Mouse (Mus musculus) neutrophil, adult 5-6 weeks (primary cell): ENCODE results near the gene Psma3. TPM values are rescaled to one million over a fixed set of nuclear protein-coding genes. Genes with fewer than 3 reads are reported as not detected.
"Not testable (repeated sequence)": the region's sequence is repeated elsewhere in the genome, so short reads cannot be mapped to it uniquely, and the experiment has no call there.

Experiments
- ATAC-seq: fragments of 151-379, 151-347 bp; 2 replicates; pipeline ENCODE4 v1.8.0; 2017; ENCODE audit warnings: mild to moderate bottlenecking, moderate TSS enrichment; ENCODE audit not compliant: insufficient number of reproducible peaks, poor library complexity, low FRiP score, severe bottlenecking; ENCODE audit errors: extremely low read depth
- total RNA-seq: library from RNA; stranded (forward); fragments of 200-1000 nt; gene quantifications from 2 replicates; pipeline ENCODE4 v1.2.3, GENCODE M21; 2017

Gene Psma3
- total RNA-seq, 1 experiment from 2014 or later, result 173 TPM

DNA sequence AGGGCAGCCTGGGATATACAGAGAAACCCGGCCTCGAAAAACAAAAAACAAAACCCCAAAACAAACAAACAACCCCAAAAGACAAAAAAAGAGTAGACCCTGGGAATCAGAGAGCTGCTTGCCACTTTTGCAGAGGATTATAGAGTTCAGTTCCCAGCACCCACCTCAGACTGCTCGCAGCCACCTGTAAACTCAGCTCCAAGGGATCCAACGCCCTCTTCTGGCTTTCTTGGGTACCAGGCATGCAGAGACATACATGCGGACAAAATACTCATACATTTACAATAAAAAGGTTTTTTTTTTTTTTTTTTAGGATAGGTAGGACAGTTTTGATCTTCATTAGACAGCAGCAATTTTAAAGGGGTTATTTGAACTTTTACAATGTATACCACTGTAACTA, 22.8 kb downstream of the Psma3 start:
- ATAC-seq, result no peak

DNA sequence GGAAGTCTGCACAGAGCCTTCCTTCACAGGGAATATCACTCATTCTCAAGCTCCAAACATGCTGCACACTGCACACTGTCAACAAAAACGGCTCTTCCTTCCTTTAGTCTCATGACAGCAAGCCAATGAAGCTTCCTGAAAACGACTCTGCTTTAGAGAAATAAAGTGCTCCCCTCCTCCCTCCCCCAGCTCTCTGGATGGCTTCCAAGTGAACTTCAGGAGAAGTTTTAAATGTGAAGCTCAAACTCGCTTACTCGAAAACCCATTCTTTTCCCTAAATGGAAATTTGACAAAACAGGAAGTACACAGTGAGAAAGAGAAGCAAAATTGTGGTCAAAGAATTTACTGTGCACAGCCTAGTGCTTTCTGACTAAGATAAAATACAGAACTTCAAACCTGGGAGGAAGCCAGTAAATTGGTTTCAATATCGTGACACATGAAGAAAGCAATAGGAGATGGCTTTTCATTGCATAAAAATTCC, 25.0 kb downstream of the Psma3 start:
- peak; percentile 86 for ATAC-seq

DNA sequence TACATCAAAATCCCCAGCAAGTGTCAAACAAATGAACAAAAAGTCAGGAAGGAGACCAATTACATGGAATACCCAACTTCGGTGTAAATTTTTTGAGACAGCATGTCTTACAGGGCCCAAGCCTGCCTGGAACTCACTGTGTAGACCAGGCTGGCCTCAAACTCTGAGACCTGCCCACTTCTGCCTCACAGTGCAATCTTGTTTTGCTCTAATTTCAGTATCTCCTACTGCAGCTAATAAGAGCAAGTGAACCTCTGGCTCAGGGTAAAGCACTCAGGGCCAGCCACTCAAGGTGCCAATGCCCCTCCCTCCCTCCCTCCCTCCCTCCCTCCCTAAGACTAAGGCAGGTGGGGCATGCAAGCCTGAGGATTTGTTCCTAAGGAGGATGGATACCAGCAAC, 25.9 kb downstream of the Psma3 start:
- ATAC-seq, result no peak

DNA sequence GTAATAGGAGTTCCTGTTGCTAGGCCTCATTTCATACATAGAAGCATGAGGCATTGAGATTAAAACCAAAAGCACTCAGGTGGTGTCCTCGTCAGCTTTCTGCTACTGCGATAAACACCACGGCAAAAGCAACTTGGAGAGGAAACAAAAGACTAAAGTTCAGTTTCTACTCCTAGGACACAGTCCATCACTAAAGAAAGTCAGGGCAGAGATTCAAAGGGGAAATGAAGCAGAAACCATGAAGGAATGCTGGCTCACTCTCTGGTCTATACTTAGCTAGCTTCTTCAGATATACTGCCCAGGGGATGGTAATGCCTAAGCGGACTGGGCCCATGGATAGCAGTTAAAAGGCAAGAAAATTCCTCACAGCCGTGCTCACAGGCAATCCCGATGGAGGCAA, 27.0 kb downstream of the Psma3 start:
- no peak for ATAC-seq

DNA sequence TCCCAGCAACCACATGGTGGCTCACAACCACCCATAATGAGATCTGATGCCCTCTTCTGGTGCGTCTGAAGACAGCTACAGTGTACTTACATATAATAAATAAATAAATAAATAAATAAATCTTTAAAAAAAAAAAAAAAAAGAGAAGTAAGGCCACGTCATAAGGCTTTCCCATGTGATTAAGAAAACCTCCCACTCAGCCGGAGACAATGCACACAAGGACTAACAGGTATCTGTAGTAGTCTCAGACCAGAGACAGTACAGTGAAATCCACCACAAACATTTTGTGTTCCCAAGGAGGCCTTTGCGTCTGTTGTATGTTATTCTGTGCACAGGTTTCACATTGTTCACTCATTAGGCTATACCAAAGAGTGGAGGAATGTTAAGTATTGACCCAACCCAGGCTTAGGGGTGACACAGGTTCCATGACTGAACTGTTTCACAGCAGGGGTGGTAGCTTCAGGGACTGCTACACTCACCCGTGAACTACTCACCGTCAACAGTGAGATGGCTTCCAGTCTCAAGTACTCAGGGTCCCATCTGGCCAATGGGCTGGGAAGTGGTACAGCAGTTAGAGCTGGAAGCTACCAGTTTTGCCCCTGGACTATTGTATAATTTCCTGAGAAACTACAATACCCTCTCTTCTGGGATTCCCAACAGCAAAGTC, 29.5 kb downstream of the Psma3 start:
- ATAC-seq, result no peak

DNA sequence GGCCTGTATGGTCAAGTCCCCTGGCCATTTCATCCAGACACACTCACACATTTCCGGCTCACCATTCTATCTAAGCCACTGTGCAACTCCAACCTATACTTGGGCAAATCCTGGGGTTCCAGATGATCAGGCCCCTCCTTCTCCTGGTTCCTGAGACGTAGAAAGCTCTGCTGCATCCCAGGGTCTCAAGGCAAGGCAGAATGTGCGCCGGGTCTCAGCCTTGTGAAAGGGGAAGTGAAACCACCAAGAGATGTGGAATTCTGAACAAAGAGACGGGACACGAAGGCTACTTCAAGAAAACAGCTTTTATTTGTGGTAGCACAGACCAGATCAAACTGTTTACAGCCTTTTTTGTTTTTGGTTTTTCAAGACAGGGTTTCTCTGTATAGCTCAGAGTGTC, 31.7 kb downstream of the Psma3 start:
- ATAC-seq, result no peak

DNA sequence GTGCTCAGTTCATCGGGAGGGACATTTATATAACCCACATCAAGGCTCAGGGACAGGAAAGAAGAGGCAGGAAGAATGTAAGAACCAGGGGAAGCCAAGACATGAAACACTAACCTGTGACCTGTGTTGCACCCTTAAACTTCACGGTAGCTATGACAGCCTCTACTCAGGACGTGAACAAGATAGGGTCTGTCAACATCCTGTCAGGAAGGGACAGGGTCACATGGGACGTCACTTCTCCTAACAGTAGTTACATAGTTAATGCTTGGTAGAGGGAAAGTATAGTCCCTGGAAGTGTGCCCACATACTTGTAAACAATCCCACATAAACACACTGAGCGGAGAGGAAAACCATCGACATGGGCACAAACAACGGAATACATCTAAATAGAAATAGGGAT, 32.5 kb downstream of the Psma3 start:
- ATAC-seq, result no peak

DNA sequence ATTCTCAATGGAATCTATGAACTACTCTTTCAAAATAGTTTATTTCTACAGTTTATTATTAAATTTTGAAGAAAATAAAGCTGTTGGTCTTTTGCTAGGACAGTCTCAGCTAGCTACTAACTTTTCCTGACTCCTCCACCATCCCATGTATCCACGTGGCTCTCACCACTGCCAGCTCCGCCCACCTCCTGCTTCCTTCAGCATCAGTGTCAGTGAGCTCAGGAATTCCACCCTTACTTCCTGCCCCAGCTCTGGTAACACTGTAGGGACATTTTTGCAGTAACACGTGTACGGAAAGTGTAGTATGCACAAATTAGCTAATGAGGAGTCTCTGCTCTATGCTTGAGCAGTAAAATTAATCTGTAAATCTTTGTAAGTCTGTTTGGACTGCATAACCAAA, 35.3 kb downstream of the Psma3 start:
- no peak for ATAC-seq

DNA sequence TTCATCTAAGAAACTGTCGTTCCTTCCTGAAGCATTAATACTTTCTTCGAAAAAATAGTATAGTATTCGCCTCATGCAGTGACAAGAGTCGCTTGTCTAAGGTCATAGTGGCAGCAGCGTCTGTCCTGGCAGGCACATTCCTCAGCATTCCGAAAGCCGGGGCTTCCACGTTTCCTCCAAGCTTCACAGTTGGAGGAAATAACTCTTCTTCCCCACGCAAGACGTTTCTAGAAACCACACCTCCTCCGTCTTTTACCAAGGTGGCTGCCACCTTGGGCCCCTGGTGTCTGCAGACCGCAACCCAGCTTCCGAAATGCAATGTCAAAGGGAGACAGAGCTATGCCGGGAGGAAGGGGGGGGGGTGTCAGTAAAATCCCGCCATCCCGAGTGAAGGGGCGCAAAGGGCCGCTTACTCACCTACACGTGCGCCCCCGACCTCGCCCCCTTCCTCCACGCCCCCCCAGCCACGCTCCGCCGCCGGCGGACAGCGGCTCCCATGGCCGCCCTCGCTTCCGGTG, 40.5 kb downstream of the Psma3 start:
- ATAC-seq, result no peak

DNA sequence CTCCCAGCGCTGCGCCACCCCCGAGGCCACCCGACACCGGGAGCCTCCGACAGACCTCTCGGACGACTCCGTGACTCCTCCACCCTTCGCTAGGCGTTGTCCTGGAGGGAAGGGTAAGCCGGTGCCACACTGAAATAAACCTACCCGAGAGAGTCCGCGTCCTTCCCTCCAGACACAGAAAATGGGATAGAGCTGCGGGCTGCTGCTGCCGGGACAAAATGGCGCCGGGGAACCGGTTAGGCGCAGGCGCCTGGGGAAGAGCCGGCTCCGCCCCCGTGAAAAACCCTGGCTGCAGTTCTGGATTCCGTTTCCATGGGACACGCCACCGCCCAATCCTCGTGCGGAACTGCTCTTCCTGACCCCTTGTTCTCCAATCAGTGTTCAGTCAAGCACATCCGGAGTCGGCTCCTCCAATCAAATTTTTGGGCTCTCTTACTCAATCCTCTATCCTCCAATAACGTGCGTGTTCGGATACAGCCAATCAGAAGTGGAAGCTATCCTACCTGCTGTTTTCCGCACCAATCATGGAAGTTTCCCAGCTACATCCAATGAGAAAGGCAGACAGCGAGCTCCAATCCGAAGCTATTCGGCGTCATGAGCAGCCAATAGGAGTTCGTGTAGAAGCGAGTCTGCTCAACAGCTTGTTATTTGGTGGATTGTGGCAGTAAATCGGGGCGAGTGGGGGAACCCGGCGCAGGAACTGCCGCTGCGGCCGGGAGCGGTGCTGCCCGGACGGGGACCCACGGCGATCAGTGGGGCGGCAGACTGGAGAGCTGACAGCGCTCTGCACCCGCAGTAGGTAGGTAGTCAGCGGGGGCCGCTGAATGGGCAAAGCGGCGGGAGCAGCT, 41.2 kb downstream of the Psma3 start, which contains the start of gene Arid4a:
TSS of gene Arid4a (plus strand) at position 628 of the 848 bp plus-strand sequence.
- peak; percentile 94 for ATAC-seq

DNA sequence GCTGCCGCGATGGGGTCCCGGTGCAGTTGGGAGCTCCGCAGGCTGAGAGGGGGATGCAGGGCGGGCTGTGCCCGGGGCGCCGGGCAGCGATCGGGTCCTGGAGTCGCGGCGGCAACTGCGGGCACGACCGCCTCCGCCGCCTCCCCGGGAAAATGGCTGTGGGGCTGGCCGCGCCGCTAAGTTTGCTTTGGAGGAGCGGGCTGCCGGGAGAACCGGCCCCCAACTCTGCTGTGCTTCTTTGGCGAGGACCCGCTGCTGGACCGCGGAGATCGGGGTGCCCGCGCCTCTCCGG, 41.7 kb downstream of the Psma3 start:
- ATAC-seq, result no peak

DNA sequence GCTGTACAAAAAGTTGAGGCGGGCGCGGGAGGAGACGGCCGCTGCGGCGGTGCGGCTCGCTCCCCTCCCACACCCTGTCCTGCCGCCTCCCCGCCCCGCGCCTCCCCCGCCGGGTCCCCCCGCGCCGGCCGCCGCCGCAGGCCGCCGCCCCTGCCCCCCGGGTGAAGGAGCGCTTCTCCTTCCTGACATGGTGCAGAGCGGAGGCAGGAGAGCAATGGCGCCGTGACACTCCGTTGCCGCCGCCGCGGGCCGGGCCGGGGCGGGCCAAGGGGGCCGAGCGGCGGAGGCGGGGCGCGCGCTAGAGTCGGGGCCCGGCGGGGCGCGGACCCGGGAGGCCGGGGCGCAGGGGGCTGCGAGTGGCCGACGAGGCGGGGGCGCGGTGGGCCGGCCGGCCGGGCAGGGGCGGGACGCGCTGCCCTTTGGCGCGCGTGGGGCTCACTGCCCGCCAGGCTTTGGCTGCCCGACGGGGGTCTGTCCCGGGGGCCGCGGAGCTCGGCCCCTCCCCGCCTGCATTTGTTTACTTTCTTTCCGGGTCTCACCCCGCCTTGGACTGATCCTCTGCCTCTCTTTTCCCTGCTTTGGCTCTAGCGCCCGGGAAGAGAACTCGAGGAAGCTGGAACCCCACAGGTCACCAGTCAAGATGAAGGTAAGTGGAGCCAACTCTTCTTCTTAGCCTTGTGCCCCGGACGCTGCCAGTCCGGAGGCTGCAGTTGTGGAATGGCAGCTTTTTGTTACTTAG, 42.3 kb downstream of the Psma3 start:
- no peak for ATAC-seq

DNA sequence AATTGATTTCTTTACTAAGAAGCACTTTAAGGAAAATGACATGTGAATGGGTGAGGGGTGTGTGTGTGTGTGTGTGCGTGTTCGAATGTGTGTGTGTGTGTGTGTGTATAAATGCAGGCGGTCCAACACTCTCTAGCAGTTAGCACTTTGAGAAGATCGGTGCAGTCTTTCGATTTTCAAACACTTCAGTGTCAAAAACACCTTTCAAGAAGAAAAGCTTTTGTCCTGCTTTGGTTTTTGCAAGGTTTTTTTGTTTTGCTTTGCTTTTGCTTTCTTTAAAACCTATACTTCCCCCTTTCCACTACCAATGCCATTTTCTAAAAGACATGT, 42.8 kb downstream of the Psma3 start:
- ATAC-seq, result no peak

DNA sequence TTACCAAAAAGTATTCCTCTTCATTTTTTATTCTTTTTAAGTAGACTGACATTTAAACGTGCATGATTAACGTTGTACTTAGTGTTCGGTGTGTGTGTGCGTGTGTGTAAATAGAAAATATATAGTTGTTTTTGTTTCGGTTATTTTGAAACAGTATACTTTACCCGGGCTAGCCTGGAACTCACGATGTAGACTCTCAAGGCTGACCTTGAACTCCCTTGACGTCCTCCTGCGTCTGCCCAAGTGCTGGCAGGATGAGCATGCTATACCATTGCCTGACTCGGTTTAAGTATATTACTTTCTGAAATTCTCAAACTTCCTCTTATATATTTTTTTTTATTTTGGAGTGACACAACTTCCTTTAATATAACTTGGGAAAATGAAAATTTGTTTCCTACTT, 43.4 kb downstream of the Psma3 start:
- ATAC-seq, result no peak

DNA sequence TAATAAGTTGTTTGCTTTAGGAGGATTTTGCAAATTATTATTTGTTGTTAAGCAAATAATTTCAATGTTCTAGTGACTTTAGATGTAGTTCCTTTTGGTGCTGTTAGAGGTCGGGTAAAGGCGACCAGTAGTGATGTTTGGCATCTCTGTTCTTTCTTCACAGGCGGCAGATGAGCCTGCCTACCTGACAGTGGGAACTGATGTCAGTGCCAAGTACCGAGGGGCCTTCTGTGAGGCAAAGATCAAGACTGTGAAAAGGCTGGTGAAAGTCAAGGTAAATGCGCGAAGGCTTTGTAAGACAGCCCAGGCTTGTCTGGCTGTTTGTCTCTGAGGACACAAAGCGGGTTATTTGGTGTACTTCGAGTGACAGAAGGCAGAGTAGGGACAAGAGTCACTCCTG, 44.8 kb downstream of the Psma3 start:
- ATAC-seq, result no peak

DNA sequence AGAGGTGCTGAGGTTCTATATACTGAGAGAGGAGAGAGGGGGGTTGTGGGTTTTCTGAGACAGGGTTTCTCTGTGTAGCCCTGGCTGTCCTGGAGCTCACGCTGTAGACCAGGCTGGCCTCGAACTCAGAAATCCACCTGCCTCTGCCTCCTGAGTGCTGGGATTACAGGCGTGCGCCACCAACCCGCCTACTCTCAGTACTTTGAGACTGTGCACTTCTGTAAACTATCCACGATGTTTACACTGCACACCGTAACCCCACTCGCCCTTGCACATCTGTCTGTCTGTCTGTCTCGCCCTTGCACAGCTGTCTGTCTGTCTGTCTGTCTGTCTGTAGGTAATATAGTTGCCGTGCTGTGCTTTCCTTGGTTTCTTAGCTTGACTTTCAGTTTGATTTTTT, 50.0 kb downstream of the Psma3 start:
- ATAC-seq, result no peak

DNA sequence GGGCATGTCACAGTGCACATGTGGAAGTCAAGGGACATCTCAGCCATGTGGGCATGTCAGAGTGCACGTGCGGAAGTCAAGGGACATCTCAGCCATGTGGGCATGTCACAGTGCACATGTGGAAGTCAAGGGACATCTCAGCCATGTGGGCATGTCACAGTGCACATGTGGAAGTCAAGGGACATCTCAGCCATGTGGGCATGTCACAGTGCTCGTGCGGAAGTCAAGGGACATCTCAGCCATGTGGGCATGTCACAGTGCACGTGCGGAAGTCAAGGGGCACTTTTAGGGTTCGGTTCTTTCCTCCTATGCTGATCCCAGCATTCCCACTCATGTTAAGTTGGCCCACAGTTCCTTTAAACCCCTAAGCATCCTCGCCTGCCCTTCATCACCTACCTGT, 53.8 kb downstream of the Psma3 start:
- ATAC-seq, result not testable (repeated sequence)

DNA sequence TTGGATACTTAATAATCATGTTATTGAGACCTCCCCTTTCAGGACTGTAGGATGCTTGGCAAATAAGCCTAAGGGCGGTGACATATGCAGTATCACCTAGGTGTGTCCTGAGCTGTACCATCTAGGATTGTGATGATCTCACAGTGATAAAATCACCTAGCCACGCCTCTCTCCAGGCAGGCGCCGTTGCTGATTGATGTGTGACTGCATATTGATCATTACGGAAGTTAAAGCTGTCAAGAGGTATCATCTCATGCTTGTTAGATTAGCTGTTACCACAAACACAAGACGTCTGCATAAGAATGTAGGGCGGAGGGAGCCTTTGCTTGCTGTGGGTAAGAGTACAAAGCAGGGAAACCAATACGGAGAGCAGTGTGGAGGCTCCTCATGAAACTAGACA, 55.8 kb downstream of the Psma3 start:
- no peak for ATAC-seq

DNA sequence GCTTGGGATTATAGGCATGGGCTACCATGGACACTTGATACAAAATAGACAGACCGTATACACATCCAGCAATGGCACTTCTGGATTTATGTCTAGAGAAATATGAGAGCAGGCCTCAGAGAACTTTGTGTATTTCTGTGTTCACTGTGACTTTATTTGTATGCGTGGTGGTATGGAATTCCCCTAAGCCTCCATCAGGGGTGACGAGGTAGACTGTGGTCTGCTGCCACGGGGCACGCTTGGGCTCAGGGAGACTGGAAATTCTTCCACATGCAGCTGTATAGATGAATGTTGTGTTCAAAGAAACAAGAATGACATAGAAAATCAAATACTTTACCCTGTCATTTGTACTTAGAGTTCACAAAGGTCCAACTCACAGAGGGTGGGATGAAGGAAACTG, 56.3 kb downstream of the Psma3 start:
- no peak for ATAC-seq

DNA sequence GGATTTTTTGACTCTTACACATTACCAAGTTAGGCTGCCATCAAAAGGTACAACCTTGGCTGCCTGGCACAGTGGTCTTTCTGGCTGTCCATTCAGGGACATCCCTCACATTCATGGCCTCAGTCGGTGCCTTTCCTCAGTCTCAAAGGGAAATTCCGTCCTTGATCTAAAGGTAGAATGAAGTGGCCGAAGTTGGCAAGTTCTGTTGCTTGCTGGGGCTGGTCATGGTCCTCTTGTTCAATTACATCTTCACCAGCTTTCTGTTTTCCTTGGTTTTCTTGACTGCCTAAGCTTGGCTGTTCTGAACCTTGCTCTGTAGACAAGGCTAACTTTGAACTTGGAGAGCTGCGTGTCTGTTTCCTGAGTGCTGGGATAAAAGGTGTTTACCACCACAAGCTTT, 61.4 kb downstream of the Psma3 start:
- no peak for ATAC-seq
